Mouse (Mus musculus) hindbrain, embryonic 15.5 days (tissue): ENCODE measurements around the gene Rasgrp1. TPM values are rescaled to one million over a fixed set of nuclear protein-coding genes. Genes with fewer than 3 reads are reported as not detected.
A peak's percentile ranks its signal among the peaks of the same experiment; 100 is the strongest.

Source experiments
- ATAC-seq: fragments of 200-750 bp; cut with Nextera tagmentation; 2 replicates; pipeline ENCODE4 v1.8.0; 2017; ENCODE audit warnings: low read depth, moderate number of reproducible peaks, moderate TSS enrichment; ENCODE audit not compliant: low FRiP score
- H3K27ac ChIP-seq: fragments of 300-500 bp; sonication (generic); replicated peaks from 2 replicates; pipeline ENCODE4 v1.5.1; 2015; ENCODE audit warnings: mild to moderate bottlenecking, inconsistent platforms
- H3K27me3 ChIP-seq: fragments of 300-500 bp; sonication (generic); 2 replicates; pipeline ENCODE4 v1.6.1; 2015; ENCODE audit warnings: control low read depth, inconsistent platforms
- H3K36me3 ChIP-seq: fragments of 300-500 bp; sonication (generic); 2 replicates; pipeline ENCODE4 v1.6.1; 2015; ENCODE audit warnings: control low read depth, inconsistent platforms
- H3K4me1 ChIP-seq: fragments of 300-500 bp; sonication (generic); replicated peaks from 2 replicates; pipeline ENCODE4 v1.6.1; 2015; ENCODE audit warnings: control low read depth, inconsistent platforms
- H3K4me2 ChIP-seq: fragments of 300-500 bp; sonication (generic); 2 replicates; pipeline ENCODE4 v1.6.1; 2015; ENCODE audit warnings: moderate library complexity, mild to moderate bottlenecking, inconsistent platforms
- H3K4me3 ChIP-seq: fragments of 300-500 bp; sonication (generic); 2 replicates; pipeline ENCODE4 v1.5.1; 2015; ENCODE audit warnings: mild to moderate bottlenecking, inconsistent platforms
- H3K9ac ChIP-seq: fragments of 300-500 bp; sonication (generic); 2 replicates; pipeline ENCODE4 v1.6.1; 2015; ENCODE audit warnings: inconsistent platforms
- H3K9me3 ChIP-seq: fragments of 300-500 bp; sonication (generic); 2 replicates; pipeline ENCODE4 v1.6.1; 2016; ENCODE audit warnings: control low read depth, inconsistent platforms
- WGBS: fragments of 180-500 bp; shearing (Covaris S2); methylation state at CpG from one replicate; pipeline ENCODE4 v1.1.7; 2015; 5-methylcytosine and 5-hydroxymethylcytosine counted together
- polyA plus RNA-seq: library from polyadenylated mRNA; unstranded; fragments of >200 nt; fragmentation: Nextera tagmentation; extraction: Ambion mirVana; gene quantifications from 2 replicates; pipeline ENCODE4 v1.2.1, GENCODE M21; 2015

The Rasgrp1 gene
- polyA plus RNA-seq: 1.9 and 2.3 TPM in 2 replicates

DNA sequence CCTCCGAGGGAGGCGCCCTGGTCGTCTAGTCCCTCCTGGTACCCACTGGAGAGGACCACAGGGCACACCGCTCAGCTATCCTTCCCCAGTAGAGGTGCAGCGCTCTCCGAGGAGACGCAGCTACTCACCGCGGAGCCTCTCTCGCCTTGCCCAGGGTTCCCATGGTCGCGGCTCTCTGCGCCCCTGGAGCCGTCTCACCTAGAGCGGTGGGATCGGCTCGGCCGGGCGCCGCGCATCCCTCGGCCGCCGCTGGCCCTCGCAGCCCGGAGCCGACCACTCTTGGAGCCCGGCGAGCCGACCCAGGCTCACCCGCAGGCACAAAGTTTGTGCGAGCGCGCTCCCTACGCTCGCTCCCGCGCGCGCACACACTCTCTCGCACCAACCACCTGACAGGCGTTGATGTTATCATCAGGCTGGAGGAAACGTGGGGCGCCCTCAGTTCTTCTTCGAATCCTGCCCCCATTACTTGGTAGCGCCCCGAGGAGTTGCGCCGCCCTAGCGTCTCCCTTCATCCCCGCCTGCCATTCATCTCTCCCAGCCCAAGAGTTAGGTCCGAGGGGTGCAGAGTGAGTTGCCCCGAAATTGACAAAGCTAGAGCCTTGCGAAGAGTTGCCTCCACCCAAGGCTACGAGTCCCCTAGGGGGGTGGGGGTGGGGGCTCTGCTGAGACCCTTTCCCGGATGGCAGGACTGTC, at the start of gene Rasgrp1:
Gene Rasgrp1, minus strand, starts transcription at position 455 of the 693 bp plus-strand sequence.
- H3K4me3 ChIP-seq: peak within 1 kb of the TSS; percentile 59
- ATAC-seq: peak; percentile 79
- no peak within 1 kb of the TSS for H3K27ac ChIP-seq
- peak within 1 kb of the TSS; percentile 49 for H3K9ac ChIP-seq
- H3K4me2 ChIP-seq: peak within 1 kb of the TSS; percentile 99
- 2% methylated on average over 56 of the region's 56 CpGs for WGBS
- no peaks in the 10 kb centered on the region for H3K36me3 ChIP-seq
- peaks cover 15% of the 10 kb centered on the region for H3K4me1 ChIP-seq
- H3K27me3 ChIP-seq: peaks cover 11% of the 10 kb centered on the region; the same call in 1 of the 2 replicates
- H3K9me3 ChIP-seq: no peaks in the 10 kb centered on the region

DNA sequence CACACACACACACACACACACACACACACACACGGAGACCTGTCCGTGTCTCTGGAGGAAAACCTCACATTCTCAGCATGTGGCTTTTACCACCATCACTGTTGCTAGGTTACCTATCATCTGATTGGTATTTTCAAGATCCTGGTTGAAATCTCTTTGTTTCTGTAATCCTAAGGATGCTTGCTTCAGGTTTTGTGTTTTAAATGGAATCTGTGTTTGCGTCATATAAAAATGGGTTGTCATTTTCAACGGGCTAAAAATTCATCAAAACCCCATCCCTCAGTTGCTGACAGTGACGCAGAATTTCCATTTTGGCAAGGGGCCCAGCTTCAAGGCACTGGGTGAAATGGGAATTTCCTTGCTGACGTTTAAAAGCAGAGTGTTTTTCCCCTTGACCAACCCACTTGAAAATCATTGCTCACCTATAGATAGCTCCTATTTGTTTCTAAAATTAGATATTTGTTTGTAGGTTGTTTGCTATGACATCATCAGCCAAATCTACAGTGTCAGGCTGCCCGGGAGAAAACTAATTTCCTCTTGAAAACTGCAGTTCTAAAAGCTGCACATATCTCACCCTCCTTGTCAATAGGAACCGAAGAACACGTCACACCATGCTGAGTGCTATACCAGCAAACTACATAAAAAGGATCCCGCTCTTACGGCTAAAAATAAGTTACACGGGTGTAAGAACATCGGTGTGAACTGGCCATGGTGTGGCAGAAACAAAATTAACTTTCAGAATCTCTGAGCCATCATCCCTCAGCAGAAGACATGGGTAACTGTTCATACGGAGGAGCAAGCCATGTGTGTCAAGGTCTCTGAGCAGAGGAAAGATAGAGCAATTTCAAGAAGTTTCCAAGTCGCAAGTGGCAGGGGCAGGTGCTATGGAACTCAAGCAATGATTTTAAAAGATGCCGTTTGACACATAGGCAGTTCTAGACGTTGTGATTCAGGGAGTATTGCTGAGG, 47.4 kb upstream of the Rasgrp1 start:
- Histone ChIP-seq H3K36me3 (no peaks in the 10 kb centered on the region), H3K4me1 (peaks cover 13% of the 10 kb centered on the region), H3K9ac (no peak overlapping the region), H3K27me3 (no peaks in the 10 kb centered on the region), H3K4me3 (no peak overlapping the region), H3K9me3 (no peaks in the 10 kb centered on the region), H3K4me2 (no peak overlapping the region), H3K27ac (peak overlapping the region; percentile 45)
- WGBS: 60% methylated on average over 17 of the region's 17 CpGs
- ATAC-seq: peak; percentile 79

DNA sequence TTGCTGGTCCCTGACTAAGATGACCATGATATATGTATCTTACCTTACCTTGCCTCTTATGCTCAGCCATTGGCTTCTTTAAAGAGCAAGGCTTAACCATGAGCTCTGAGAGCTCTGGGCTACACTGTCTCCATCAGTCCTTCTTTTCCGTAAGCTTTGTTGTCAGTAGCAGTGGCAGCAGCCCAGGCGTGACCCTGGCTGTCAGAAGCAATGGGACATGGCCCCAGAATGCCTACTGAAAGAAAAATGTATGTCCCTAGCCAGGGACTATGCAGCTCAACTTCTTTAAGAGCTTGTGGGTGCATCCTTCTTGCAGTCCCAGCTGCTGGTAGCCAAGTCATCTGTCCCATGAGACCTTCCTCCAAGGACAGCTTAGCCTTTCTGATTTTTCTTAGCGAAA, 46.7 kb upstream of the Rasgrp1 start:
- H3K9me3 ChIP-seq: no peaks in the 10 kb centered on the region
- H3K9ac ChIP-seq: no peak overlapping the region
- H3K27ac ChIP-seq: 0 out of 2 replicates have a peak overlapping the region, but pooled peaks have one; percentile 45
- H3K4me2 ChIP-seq: no peak overlapping the region
- peaks cover 13% of the 10 kb centered on the region for H3K4me1 ChIP-seq
- no peaks in the 10 kb centered on the region for H3K27me3 ChIP-seq
- H3K36me3 ChIP-seq: no peaks in the 10 kb centered on the region
- peak; percentile 17; the same call in 1 of the 2 replicates for ATAC-seq
- no peak overlapping the region for H3K4me3 ChIP-seq
- 59% methylated on average over 3 of the region's 3 CpGs for WGBS

- no peak overlapping the region for H3K27ac ChIP-seq
- H3K27me3 ChIP-seq: no peaks in the 10 kb centered on the region
- H3K36me3 ChIP-seq: no peaks in the 10 kb centered on the region
- H3K4me1 ChIP-seq: peaks cover 13% of the 10 kb centered on the region
- ATAC-seq: no peak
- 97% methylated on average over 4 of the region's 4 CpGs for WGBS
- H3K4me3 ChIP-seq: no peak overlapping the region
- H3K9me3 ChIP-seq: no peaks in the 10 kb centered on the region
- no peak overlapping the region for H3K9ac ChIP-seq
- H3K4me2 ChIP-seq: no peak overlapping the region
Measured at GRCm38 (mm10) chr2:117388121-117388520, 45.3 kb upstream of the Rasgrp1 start.

GRCm38 (mm10) chr2:117386981-117387705, 44.3 kb upstream of the Rasgrp1 start:
- H3K4me3 ChIP-seq: no peak overlapping the region
- no peak overlapping the region for H3K4me2 ChIP-seq
- no peaks in the 10 kb centered on the region for H3K9me3 ChIP-seq
- peaks cover 13% of the 10 kb centered on the region for H3K4me1 ChIP-seq
- H3K27me3 ChIP-seq: no peaks in the 10 kb centered on the region
- H3K36me3 ChIP-seq: no peaks in the 10 kb centered on the region
- H3K27ac ChIP-seq: no peak overlapping the region
- WGBS: 85% methylated on average over 12 of the region's 12 CpGs
- ATAC-seq: no peak
- no peak overlapping the region for H3K9ac ChIP-seq

DNA sequence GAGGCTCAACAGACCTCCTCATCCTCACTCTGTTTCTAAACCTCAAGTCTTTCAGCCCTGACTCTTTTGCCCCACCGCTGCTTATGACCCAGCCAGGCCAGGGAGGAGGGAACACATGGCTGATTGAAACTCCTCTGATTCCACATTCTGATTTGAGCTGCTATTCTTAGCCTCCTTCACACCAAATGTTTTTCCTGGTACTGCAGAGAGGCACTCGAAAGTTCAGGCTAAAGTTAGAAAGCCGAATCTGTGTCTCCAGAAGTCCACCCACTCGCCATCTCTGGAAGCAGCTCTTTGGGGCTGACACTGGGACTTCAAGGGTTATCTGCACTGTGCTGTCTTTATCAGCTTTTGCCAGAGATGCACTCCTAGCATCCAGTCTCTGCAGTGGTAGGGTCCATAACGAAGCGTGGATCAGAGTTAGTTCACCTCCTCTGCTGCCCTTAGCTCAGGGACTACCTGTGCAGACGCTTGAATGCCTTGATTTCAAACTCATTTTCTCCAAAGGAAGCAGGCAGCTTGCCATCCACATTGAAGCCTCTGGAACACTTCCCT, 43.3 kb upstream of the Rasgrp1 start:
- Histone ChIP-seq H3K36me3 (no peaks in the 10 kb centered on the region), H3K9ac (no peak overlapping the region), H3K27me3 (no peaks in the 10 kb centered on the region), H3K4me2 (no peak overlapping the region), H3K4me1 (peaks cover 17% of the 10 kb centered on the region), H3K4me3 (no peak overlapping the region), H3K27ac (no peak overlapping the region), H3K9me3 (no peaks in the 10 kb centered on the region)
- 77% methylated on average over 7 of the region's 7 CpGs for WGBS
- no peak for ATAC-seq

DNA sequence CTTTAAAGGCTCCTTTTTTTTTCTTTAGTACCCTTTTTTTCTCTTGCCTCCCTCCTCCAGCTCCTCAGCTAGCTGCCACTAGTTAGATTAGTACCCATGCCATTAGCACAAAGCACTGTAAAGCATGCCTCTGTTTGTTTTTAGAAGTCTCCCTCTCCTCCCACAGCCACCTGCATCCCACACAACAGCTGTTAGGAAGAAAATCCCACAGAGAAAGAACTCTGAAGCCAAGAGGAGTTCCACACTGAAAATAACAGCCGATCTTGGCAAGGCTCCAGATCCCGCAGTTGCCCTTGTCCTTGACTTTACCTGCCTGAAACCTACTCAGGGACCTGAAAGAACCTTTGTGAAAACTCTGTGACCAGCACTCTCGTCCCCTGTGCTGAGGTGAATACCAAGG, 38.5 kb upstream of the Rasgrp1 start:
- 82% methylated on average over 3 of the region's 3 CpGs for WGBS

GRCm38 (mm10) chr2:117374293-117374830, 31.6 kb upstream of the Rasgrp1 start:
- Histone ChIP-seq H3K27ac (no peak overlapping the region), H3K4me2 (no peak overlapping the region), H3K36me3 (no peaks in the 10 kb centered on the region), H3K9ac (no peak overlapping the region), H3K4me1 (no peaks in the 10 kb centered on the region), H3K27me3 (no peaks in the 10 kb centered on the region), H3K9me3 (no peaks in the 10 kb centered on the region), H3K4me3 (no peak overlapping the region)
- WGBS: 60% methylated on average over 2 of the region's 2 CpGs
- no peak for ATAC-seq

More for the DNA sequence above, 38.5 kb upstream of the Rasgrp1 start:
- H3K27ac ChIP-seq: no peak overlapping the region
- H3K36me3 ChIP-seq: no peaks in the 10 kb centered on the region
- 0 out of 2 replicates have a peak, but pooled peaks cover 4% of the 10 kb centered on the region for H3K4me1 ChIP-seq
- H3K4me2 ChIP-seq: no peak overlapping the region
- no peak for ATAC-seq
- no peak overlapping the region for H3K4me3 ChIP-seq
- H3K27me3 ChIP-seq: no peaks in the 10 kb centered on the region
- H3K9me3 ChIP-seq: no peaks in the 10 kb centered on the region
- no peak overlapping the region for H3K9ac ChIP-seq

DNA sequence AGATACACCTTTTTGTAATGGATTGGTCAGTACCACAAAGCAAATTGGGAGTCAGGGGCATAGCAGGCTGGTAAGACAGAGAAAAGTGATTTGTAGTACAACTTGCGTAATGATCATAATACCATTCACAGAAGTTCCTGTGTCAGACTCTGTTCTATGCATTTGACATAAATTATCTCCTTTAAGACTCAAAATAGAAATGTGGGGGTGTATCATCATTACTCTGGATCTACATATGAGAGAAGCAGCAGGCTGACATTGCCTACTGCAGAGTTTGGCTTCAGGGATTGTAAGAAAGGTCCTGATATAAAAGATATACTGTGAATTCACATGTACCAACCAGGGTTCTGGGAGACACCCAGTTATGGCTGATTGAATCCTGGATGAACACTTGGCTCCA, 28.9 kb upstream of the Rasgrp1 start:
- Histone ChIP-seq H3K4me1 (no peaks in the 10 kb centered on the region), H3K27me3 (no peaks in the 10 kb centered on the region), H3K9ac (no peak overlapping the region), H3K36me3 (no peaks in the 10 kb centered on the region), H3K4me2 (no peak overlapping the region), H3K9me3 (no peaks in the 10 kb centered on the region), H3K4me3 (no peak overlapping the region), H3K27ac (no peak overlapping the region)
- WGBS: 90% methylated on average over 1 of the region's 1 CpGs
- no peak for ATAC-seq

GRCm38 (mm10) chr2:117366478-117366877, 23.7 kb upstream of the Rasgrp1 start:
- H3K4me3 ChIP-seq: no peak overlapping the region
- no peaks in the 10 kb centered on the region for H3K4me1 ChIP-seq
- no peak overlapping the region for H3K27ac ChIP-seq
- no peak overlapping the region for H3K4me2 ChIP-seq
- ATAC-seq: no peak; the same call in 1 of the 2 replicates
- no peak overlapping the region for H3K9ac ChIP-seq
- H3K36me3 ChIP-seq: no peaks in the 10 kb centered on the region
- H3K9me3 ChIP-seq: no peaks in the 10 kb centered on the region
- H3K27me3 ChIP-seq: no peaks in the 10 kb centered on the region
- 57% methylated on average over 3 of the region's 3 CpGs for WGBS

GRCm38 (mm10) chr2:117364056-117364455, 21.3 kb upstream of the Rasgrp1 start:
- Histone ChIP-seq H3K4me2 (no peak overlapping the region), H3K4me3 (no peak overlapping the region), H3K4me1 (no peaks in the 10 kb centered on the region), H3K9me3 (no peaks in the 10 kb centered on the region), H3K9ac (no peak overlapping the region), H3K27ac (no peak overlapping the region), H3K27me3 (no peaks in the 10 kb centered on the region), H3K36me3 (no peaks in the 10 kb centered on the region)
- WGBS: 78% methylated on average over 2 of the region's 2 CpGs
- no peak for ATAC-seq
